Mouse (Mus musculus) retina, postnatal 7 days (tissue): Measurements from ENCODE around the gene Kcnh6.
A peak's percentile ranks its signal among the peaks of the same experiment; 100 is the strongest.
"Not testable (repeated sequence)": the region's sequence is repeated elsewhere in the genome, so short reads cannot be mapped to it uniquely, and the experiment has no call there.

Experiments used
- DNase-seq: peaks from one replicate; pipeline ENCODE4 v3.0.0-alpha.2; 2012; ENCODE audit warnings: low read depth, low spot score

Gene Kcnh6

DNA sequence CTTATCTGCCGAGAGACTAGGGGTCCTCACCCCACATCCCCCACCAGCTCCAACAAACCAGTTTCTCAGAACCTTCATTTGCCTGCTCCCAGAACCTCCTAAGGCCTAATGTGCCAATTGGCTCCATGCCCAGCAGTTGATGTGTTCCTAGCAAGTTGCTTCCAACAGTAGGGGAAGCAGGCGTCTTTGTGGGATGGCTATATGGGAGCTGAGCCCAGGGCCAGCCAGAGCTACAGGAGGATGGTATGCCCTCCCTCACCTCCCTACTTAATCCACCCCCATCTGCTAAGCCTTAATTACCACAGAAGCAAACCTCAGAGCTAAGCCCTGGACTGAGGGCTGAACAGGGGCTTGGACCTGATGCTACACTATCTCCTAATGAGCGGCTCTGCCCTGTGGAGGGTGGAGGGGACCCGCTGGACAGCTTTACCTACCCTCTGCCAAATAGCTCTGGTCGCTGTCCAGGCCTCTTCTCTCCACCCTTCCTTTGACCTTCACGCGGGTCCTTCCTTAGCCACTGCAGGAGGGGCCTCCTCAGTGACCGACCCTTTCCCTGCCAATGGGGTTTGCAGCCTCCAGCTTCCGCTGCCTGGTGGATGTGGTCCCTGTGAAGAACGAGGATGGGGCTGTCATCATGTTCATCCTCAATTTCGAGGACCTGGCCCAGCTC is 5.8 kb downstream of the Kcnh6 start:
- peak; percentile 57 for DNase-seq

DNA sequence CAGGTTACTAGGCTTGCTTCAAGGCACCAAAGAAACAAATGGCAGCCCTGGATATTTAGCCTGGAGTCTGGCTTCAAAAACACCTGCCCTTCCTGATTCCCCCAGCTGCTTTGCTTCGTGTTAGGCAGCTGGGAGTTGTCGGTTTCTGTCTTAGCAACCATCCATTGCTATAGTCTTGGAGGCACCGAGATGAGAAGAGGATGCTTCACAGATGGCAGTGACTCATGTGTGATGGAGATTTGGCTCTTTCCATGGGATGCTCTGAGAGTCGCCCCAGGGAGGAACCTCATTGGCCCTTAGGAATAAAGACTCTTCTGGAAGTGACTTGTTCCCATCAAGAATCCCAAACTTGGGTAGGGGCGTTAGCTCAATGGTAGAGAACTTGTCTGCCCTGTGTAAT is 8.5 kb downstream of the Kcnh6 start:
- DNase-seq = no peak

DNA sequence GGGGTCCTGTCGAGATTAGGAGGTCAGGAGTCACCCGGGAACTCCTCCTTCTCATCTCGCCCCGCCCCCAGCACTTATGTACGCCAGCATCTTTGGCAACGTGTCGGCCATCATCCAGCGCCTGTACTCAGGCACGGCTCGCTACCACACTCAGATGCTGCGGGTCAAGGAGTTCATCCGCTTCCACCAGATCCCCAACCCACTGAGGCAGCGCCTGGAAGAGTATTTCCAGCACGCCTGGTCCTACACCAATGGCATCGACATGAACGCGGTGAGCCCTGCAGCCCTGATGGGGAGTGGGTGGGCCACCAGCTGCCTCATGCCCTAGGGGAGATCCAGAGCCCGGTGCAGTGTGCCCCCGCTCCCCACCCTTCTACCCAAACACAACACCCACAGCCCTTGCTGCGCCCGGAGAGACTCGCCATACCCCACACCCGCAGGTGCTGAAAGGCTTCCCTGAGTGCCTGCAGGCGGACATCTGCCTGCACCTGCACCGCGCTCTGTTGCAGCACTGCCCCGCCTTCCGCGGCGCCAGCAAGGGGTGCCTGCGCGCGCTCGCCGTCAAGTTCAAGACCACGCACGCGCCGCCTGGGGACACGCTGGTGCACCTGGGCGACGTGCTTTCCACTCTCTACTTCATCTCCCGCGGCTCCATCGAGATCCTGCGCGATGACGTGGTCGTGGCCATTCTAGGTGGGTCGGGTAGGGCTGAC is 12.3 kb downstream of the Kcnh6 start:
- no peak for DNase-seq

DNA sequence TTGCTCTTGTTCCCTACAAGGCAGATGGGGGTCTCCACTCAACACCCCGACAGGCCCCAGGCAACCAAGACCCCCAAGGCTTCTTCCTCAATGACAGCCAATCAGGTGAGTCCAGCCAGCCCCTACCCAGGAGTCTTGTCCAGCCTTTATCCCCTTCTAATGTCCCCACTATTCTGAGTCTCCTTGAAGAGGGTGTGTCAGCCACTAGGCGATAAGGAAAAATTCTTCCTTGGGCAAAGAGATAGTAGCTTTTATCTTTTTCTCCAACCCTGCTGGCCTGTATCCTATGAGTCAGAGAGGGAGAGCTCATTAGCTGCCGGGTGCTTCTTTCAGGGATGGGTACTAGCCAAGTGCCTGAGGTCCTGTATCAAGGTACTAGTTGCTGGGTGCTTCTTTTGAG is 17.9 kb downstream of the Kcnh6 start:
- no peak for DNase-seq

DNA sequence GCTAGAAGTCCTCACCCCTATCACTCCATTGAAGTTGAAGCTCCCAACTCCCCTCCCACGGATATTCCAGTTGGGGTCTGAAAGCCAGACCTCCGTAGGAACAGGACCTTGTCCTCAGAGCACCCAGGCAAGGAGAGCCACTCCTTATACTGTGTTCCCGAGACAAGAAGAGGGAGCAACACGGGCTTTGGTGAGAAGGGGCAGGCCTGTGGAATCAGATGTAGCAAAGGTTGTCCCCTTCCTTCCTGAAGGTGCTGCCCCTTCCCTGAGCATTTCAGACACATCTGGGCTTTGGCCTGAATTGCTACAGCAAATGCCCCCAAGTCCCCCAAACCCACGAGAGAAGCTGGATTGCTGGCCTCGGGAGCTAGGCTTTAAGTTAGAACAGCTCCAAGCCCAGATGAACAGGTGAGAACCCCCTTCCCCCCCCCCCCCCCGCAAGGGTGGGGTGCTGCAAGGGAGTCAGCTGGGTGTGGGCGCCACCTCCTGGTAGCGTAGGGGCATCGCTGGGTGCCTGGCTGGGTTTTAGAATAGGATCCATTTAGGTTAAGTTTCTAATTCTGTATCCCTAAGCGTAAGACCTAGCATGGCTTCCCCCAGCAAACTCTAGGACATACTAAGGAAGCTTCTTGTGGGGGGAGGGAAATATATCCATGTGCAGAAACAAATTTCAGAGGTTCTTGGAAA is 18.7 kb downstream of the Kcnh6 start:
- no peak for DNase-seq

DNA sequence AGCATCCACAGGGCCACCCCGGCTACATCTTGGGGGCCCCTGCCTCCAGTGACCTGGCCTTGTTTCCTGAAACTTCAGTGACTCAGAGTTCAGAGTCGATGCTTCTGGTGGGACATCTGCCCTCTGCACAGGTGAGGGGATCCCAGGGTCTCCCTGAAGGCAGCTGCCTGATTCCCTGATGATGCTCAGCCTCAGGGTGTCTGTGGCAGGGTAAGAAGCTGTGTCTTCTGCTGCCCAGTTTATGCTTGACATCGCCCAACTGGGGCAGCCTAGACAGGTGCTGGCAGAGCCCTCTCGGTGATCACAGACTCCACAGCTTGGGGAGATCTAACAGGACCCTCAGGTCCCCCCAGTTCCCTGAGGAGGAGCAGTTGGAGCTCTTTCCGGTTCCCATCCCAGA is 19.7 kb downstream of the Kcnh6 start:
- DNase-seq = no peak

DNA sequence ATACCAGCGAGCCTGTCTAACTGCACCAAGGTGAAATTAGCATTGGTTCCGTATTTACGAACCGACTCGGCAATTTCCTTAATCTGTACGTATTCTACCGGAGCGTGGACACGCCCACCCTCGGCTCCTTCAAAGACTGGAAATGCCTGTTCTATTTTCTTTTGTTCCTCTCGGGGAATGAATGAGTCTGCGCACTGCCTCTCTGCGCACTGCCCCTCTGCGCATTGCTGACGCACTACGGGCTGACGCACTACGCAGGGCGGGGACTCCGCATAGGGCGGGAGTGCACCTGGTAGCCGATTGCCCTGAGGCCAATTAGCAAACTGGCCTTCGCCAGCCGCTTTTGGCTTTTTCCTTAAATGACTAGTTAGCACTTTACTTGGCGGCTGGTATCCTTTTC is 24.1 kb downstream of the Kcnh6 start:
- not testable (repeated sequence) for DNase-seq

DNA sequence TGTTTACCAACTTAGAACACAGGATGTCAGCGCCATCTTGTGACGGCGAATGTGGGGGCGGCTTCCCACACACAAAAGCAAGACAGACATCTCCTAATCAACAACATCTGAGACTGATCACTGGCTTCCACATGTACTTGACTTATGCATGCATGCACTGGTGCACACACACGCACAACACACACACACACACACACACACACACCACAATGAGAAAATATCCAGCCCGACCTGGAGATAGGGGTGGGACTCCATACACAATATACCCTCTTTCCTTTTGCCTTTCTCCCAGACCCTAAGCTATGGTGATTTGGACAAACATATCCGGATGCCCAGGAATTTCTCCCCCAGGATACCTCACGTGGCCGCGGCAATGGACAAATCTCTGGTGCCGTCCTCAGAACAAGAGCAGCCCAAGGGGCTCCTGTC is 25.6 kb downstream of the Kcnh6 start:
- no peak for DNase-seq

DNA sequence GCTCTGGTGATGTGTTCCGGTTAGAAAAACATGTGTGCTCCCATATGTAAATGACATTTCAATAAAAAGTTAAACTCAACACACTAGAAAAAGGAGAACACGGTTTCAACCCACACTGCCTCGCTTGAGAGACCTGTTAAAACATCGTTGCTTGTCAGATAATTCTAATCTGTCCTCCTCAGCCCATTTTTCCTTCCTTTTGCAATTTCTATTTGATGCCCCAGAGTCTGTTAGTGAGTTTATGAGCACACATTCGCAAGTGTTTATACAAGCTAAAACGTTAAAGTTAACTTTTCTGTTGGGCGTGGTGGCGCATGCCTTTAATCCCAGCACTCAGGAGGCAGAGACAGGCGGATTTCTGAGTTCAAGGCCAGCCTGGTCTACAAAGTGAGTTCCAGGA is 27.1 kb downstream of the Kcnh6 start:
- no peak for DNase-seq

DNA sequence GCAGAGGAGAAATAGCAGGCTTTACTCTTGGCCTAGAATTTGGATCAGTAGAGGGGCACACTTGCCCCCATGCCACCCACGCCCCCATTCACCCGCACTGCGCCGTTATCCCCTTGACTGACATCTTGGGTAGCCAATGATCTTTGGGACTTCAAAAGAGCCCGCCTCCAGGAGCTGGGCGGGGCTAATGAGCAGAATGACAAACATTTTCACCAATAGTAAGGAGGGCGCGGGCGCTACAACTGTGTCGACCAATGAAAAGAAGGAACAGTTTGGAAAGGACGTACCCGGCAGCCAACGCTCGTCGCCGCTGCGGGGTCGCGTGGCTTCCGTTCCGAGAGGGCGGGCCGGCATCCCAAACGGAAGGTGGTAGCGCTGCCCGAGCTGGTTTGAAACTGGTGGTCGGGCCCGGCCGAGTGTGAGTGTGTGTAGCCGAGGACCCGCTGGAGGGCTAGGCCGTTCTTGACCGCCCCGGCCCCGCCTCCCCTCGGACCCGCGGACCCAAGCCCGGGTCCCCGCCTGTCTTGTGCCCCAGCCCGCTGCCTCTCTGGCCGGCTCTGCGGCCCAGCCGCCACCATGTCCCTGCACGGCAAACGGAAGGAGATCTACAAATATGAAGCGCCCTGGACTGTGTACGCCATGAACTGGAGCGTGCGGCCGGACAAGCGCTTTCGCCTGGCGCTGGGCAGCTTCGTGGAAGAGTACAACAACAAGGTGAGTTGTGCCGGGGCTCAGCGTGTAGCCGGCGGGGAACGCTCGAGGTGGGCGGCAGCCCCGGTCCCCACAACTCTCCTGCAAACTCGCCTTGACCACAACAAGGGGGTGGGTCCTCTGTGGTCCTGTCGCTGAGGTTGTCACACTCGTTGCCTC is 28.9 kb downstream of the Kcnh6 start, which contains the start of gene Dcaf7:
TSS of gene Dcaf7 (plus strand) at position 325 of the 870 bp plus-strand sequence.
- peak; percentile 98 for DNase-seq

DNA sequence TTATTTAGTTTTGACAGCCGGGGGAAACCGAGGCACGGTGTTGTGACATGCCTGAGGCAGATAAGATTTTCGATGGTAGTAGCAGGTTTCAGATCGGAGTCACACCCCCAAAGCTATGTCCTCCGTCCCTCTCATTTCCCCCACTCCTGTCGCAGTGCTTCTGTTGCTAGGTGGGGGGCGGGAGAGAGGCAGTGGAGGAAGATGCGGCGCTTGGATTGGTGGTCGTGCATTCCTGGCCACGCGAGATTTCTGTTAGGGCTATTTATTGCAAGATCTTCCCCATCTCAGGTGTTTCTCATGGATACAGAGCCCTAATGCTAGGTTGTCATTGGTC is 29.5 kb downstream of the Kcnh6 start:
- peak; percentile 50 for DNase-seq

DNA sequence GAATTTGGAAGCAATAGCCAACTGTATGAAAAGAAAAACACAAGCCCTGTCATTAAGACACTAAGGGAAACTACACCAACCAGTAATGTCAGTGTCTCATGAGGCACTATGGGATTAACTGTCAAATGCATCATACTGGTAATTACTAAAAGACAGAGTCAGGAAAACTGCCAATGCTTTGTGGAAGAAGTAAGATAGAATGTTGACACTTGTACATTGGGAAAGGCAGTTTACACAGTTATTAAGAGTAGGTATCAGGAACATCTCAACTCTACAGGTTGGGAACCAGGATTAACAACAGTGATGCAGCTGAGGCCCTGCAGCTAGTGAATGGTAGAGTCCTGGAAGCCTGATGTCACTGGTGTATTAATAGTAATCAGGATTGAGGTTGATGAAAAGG is 36.4 kb downstream of the Kcnh6 start:
- DNase-seq = no peak

DNA sequence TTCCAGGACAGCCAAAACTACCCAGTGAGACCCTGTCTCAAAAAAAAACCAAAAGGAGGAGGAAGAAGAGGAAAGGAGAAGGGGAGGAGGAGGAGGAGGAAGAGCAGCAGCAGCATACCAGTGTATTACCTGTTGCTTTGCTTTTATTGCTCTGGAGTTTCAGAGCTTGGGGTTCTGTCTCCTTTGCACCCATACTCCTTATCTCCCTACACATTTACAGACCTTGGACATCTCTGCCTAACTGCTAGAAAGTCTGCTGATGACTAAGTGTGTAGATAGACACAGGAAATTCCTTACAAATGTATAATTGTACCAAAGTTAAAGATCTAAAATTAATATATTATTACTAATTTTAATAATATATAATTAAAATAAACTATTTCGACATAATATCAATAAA is 37.3 kb downstream of the Kcnh6 start:
- no peak for DNase-seq

DNA sequence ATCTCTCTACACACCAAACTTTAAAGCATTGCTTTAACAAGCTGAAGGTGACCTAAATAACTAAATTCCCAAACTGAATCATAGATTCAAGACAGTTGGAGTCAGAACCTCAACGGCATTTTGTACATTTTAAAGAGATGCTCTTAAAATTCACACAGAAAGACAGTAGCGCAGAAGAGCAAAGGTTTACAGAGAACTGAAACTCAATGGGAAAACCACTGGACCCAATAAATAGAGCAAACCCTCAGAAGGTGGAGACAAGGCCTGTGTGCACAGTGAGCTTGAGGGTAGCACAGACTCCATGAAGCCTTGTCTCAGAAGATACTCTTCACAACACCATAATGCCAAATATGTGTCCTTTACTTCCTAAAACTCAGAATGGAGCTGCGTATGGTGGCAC is 37.9 kb downstream of the Kcnh6 start:
- no peak for DNase-seq

DNA sequence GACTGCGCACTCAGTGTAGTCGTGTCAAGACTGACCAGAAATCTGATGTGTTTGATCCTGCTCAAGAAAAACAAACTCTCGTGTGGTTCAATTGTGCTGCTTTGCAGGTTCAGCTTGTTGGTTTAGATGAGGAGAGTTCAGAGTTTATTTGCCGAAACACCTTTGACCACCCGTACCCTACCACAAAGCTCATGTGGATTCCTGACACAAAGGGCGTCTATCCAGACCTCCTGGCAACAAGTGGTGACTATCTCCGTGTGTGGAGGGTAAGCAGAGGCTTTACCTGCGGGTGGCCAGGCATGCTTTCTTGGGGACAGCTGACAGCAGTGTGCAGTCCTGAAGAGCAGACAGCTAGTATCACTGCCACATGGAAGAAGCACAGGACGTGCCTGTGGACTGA is 38.7 kb downstream of the Kcnh6 start:
- no peak for DNase-seq

DNA sequence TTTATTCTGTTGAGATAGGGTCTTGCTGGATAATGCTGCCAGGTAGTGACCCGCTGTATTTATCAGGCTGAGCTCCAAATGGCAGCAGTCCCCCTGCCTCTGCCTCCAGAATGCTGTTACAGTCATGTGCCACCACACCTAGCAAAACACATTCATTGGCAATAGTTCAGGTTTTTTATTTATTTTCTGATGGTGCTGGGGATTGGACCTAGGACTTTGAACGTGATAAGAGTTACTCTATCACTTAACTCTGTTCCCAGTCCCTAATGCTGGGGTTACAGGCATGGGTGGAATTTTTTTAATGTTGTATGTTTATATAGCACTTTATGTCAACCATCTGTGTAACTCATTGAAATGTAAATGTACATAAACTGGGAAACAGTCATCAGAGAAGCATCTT is 46.0 kb downstream of the Kcnh6 start:
- no peak for DNase-seq

DNA sequence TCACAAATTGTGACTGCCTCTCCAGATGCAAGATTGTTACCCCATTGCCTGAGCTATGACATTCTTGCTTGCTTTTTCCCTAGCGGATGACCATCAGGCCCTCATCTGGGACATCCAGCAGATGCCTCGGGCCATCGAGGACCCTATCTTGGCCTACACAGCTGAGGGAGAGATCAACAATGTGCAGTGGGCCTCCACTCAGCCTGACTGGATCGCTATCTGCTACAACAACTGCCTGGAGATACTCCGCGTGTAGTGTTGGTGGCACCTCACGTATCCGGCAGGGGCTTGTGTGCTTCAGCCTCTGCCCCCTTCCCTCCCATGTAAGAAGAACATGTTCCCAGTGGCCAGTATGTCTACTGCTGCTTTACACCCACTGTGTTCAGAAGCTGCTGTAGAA is 46.7 kb downstream of the Kcnh6 start:
- no peak for DNase-seq

DNA sequence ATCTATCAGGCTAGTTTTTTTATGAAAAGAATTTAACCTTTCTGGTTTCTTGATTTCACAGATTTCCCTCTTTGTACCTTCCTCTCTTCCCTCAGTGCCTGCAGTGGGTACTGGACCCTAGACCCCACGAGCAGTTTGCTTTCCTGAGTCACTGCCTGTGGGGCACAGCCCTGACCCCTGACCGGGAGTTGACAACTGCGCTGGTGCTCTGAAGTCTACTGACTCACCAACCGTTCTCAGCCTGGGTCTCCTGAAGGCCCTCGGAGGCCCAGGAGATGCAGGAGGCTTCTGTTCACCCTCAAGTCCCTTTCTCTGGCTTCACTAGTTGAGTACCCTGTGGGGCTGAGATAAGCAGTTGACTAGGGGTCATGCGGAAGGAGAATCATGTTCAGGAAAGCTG is 47.4 kb downstream of the Kcnh6 start:
- no peak for DNase-seq

DNA sequence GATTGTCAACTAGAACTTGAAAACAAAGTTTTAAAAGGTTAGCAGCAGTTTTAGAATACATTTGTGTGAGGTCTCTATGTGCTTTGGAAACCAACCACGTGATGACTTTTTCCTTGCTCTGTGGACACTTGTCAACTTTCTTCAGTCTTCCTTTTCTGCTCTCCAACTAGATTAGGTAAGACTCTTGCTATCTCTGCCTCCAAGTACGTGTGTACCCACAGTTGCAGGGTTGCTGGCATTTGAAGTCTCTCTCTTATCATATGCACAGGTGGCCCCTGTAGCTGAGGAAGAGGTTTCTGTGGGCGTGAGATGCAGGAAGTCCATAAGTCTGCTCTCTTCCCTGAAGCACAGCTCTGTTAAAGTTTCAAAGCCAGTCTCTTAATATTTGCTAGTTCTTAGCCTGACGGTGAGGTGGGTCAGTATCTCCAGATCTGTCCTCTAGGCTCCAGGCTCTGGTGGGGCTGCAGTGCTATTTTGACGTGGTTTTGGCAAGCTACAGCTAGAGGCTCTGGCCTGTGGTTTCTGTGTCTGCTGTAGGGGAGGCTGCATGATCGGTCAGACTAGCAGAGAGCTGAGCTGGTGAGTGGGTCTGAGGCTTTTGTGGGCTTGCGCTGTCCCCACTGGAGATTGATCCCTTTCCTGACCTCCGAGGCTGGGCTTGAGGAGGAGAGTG is 49.0 kb downstream of the Kcnh6 start:
- DNase-seq = no peak

DNA sequence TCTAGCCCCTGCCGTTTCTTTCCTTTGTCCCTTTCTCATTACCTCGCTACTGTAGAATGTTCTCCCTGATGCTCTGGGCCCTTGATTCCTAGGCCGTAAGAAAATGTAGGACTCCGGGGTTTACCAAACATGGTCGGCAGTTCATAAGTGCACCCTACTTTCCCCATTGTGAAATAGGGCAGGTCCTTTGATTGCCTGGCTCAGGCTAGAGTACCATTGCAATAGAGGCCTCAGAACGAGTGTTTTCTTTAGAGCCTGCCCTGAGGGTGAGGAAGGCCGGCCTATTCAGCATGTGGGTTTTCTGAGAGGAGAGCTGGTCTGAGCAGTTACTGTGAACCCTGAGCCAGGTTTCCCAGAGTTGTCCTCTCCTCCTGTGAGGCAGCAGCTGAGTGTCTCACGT is 50.1 kb downstream of the Kcnh6 start:
- no peak for DNase-seq

DNA sequence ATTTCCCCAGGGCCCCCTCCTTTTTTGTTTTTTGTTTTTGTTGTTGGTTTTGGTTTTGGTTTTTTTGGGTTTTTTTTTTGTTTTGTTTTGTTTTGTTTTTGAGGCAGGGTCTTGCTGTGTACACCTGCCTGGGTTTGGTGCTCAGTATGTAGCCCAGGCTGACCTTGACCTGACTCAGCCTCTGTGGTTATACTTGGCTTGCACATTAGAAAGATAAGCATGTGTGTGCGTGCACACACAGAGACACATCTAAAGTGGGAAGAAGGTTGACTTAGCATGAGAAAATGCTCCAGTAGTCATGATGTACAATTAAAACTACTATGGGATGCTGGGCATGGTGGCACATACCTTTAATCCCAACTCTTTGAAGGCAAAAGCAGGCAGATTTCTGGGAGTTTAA is 52.6 kb downstream of the Kcnh6 start:
- no peak for DNase-seq

DNA sequence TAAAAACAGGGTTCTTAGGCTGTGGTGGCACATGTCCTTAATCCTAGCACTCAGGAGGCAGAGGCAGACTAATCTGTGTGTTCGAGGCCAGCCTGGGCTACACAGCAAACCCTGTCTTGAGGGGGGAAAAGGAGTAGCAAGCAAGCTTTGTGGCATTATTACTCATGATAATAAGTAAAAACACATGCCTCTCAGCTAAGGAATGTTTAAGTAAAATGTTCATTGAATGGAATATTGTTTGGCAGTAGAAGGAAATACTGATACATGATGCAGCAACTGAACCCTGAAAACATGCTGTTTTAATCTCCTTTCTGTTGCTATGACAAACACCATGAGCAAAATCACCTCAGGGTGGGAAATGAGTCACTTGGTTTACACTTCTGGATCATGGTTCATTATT is 53.4 kb downstream of the Kcnh6 start:
- no peak for DNase-seq
